Mouse (Mus musculus): ENCODE measurements around the gene Galp. TPM values are rescaled to one million over a fixed set of nuclear protein-coding genes. Genes with fewer than 3 reads are reported as not detected.
A peak's percentile ranks its signal among the peaks of the same experiment; 100 is the strongest.
"Not testable (repeated sequence)": the region's sequence is repeated elsewhere in the genome, so short reads cannot be mapped to it uniquely, and the experiment has no call there.

Gene Galp
- polyA plus RNA-seq, 1 experiment from 2014 or later, result not detected

GRCm38 (mm10) chr7:6162172-6162571 lies 34.7 kb upstream of the Galp start:
- no peak overlapping the region for H3K4me2 ChIP-seq
- H3K36me3 ChIP-seq, result no peaks in the 10 kb centered on the region
- no peaks in the 10 kb centered on the region for H3K9me3 ChIP-seq (replicated peaks)
- no peaks in the 10 kb centered on the region for H3K27me3 ChIP-seq
- H3K9ac ChIP-seq, result no peak overlapping the region
- H3K4me3 ChIP-seq (replicated peaks), result no peak overlapping the region
- ATAC-seq (replicated peaks; ENCODE audit: low FRiP score), result no peak
- no peak overlapping the region for H3K27ac ChIP-seq
- H3K4me1 ChIP-seq, result peaks cover 9% of the 10 kb centered on the region
- 77% methylated on average over 4 of the region's 4 CpGs for WGBS

DNA sequence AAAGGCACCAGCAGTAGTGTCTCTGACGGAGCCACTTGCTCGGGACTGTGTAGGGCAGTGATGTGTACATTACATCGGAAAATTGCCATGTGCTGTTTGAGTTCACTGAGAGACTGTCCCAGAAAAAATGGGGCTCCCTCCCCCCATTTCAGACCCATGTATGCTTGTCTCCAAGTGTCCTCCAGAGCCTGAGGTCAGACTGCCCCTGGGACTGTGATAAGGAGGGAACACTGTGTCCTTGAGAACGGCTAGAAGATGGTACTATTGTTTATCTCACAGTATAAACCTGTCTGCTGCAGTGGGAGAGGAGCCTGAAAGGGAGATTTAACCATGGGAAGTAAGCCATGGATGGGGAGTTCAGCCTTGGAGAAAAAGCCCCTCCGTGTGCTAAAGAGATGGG lies 32.2 kb upstream of the Galp start:
- H3K4me2 ChIP-seq, result no peak overlapping the region
- no peaks in the 10 kb centered on the region for H3K9me3 ChIP-seq (replicated peaks)
- no peak overlapping the region for H3K27ac ChIP-seq
- H3K9ac ChIP-seq, result no peak overlapping the region
- no peaks in the 10 kb centered on the region for H3K36me3 ChIP-seq
- WGBS, result 69% methylated on average over 5 of the region's 5 CpGs
- H3K4me1 ChIP-seq, result no peaks in the 10 kb centered on the region
- no peak for ATAC-seq (replicated peaks; ENCODE audit: low FRiP score)
- no peak overlapping the region for H3K4me3 ChIP-seq (replicated peaks)
- no peaks in the 10 kb centered on the region for H3K27me3 ChIP-seq

GRCm38 (mm10) chr7:6169403-6169802 lies 27.5 kb upstream of the Galp start:
- Histone ChIP-seq H3K27me3 (no peaks in the 10 kb centered on the region), H3K4me2 (no peak overlapping the region), H3K4me1 (peaks cover 20% of the 10 kb centered on the region), H3K4me3 (replicated peaks) (no peak overlapping the region), H3K36me3 (no peaks in the 10 kb centered on the region), H3K9ac (no peak overlapping the region), H3K27ac (peak overlapping the region; percentile 45; the same call in 1 of the 2 replicates), H3K9me3 (replicated peaks) (no peaks in the 10 kb centered on the region)
- no peak for ATAC-seq (replicated peaks; ENCODE audit: low FRiP score)
- 70% methylated on average over 3 of the region's 3 CpGs for WGBS

DNA sequence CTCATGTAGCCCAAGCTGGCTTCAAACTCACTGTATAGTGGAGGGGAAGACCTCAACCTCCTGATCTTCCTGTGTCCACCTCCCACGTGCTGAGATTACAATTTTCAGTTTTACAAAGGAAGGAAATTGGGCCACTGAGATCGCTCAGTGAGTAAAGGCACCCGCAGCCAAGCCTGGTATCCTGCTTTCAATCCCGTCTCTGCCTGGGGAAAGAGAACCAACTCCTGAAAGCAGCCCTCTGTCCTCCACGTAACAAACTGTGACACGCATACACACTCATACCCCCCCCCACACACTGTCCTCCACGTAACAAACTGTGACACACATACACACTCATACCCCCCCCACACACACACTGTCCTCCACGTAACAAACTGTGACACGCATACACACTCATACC lies 26.5 kb upstream of the Galp start:
- 0 out of 2 replicates have a peak overlapping the region, but pooled peaks have one; percentile 45 for H3K27ac ChIP-seq
- H3K9me3 ChIP-seq (replicated peaks), result no peaks in the 10 kb centered on the region
- H3K4me3 ChIP-seq (replicated peaks), result no peak overlapping the region
- no peak overlapping the region for H3K4me2 ChIP-seq
- no peaks in the 10 kb centered on the region for H3K27me3 ChIP-seq
- peaks cover 4% of the 10 kb centered on the region; the same call in 1 of the 2 replicates for H3K36me3 ChIP-seq
- no peak for ATAC-seq (replicated peaks; ENCODE audit: low FRiP score)
- peaks cover 27% of the 10 kb centered on the region for H3K4me1 ChIP-seq
- WGBS, result 83% methylated on average over 9 of the region's 9 CpGs
- no peak overlapping the region for H3K9ac ChIP-seq

DNA sequence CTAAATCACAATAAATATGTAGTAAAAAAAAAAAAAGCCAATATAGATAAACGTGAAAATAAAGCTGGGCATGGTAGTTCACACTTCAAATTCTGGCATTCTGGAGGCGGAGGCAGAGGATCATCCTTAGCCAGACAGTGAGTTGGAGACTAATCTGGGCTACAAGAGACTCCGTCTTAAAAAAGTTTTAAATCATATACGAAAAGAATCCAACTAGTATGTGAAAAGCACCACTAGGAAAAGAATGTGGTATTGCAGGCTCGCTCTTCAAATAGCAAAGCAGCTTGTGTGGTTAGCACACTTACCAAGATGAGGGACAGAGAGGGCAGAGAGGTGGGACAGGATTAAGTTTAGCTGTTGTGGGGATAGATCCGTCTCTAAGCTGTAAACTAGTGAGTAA lies 26.0 kb upstream of the Galp start:
- Histone ChIP-seq H3K9ac (peak overlapping the region; percentile 42; the same call in 1 of the 2 replicates), H3K27me3 (no peaks in the 10 kb centered on the region), H3K36me3 (peaks cover 9% of the 10 kb centered on the region; the same call in 1 of the 2 replicates), H3K4me1 (peaks cover 27% of the 10 kb centered on the region), H3K9me3 (replicated peaks) (no peaks in the 10 kb centered on the region), H3K4me3 (replicated peaks) (peak overlapping the region; percentile 75), H3K27ac (peak overlapping the region; percentile 82), H3K4me2 (peak overlapping the region; percentile 89)
- 47% methylated on average over 6 of the region's 6 CpGs for WGBS
- ATAC-seq (replicated peaks; ENCODE audit: low FRiP score), result no peak

GRCm38 (mm10) chr7:6171444-6172005 lies 25.4 kb upstream of the Galp start:
- H3K9ac ChIP-seq, result peak overlapping the region; percentile 42
- WGBS, result under 1% methylated on average over 24 of the region's 24 CpGs
- H3K27ac ChIP-seq, result peak overlapping the region; percentile 82

GRCm38 (mm10) chr7:6172006-6172649 lies 24.8 kb upstream of the Galp start, which contains the start of gene Zfp444:
Gene Zfp444 (plus strand): TSS chr7:6172226.
- H3K27ac ChIP-seq, result peak within 1 kb of the TSS; percentile 82
- H3K4me1 ChIP-seq, result peaks cover 27% of the 10 kb centered on the region
- H3K4me2 ChIP-seq, result peak within 1 kb of the TSS; percentile 89
- H3K4me3 ChIP-seq (replicated peaks), result peak within 1 kb of the TSS; percentile 75
- peaks cover 14% of the 10 kb centered on the region for H3K36me3 ChIP-seq
- under 1% methylated on average over 37 of the region's 37 CpGs for WGBS
- H3K27me3 ChIP-seq, result no peaks in the 10 kb centered on the region
- H3K9ac ChIP-seq, result peak within 1 kb of the TSS; percentile 78
- no peaks in the 10 kb centered on the region for H3K9me3 ChIP-seq (replicated peaks)
- peak; percentile 98 for ATAC-seq (replicated peaks; ENCODE audit: low FRiP score)

More at GRCm38 (mm10) chr7:6171444-6172005, 25.4 kb upstream of the Galp start:
- H3K4me3 ChIP-seq (replicated peaks), result peak overlapping the region; percentile 75
- H3K27me3 ChIP-seq, result no peaks in the 10 kb centered on the region
- peaks cover 9% of the 10 kb centered on the region; the same call in 1 of the 2 replicates for H3K36me3 ChIP-seq
- H3K4me2 ChIP-seq, result peak overlapping the region; percentile 89
- no peaks in the 10 kb centered on the region for H3K9me3 ChIP-seq (replicated peaks)
- peaks cover 27% of the 10 kb centered on the region for H3K4me1 ChIP-seq
- peak; percentile 49 for ATAC-seq (replicated peaks; ENCODE audit: low FRiP score)

DNA sequence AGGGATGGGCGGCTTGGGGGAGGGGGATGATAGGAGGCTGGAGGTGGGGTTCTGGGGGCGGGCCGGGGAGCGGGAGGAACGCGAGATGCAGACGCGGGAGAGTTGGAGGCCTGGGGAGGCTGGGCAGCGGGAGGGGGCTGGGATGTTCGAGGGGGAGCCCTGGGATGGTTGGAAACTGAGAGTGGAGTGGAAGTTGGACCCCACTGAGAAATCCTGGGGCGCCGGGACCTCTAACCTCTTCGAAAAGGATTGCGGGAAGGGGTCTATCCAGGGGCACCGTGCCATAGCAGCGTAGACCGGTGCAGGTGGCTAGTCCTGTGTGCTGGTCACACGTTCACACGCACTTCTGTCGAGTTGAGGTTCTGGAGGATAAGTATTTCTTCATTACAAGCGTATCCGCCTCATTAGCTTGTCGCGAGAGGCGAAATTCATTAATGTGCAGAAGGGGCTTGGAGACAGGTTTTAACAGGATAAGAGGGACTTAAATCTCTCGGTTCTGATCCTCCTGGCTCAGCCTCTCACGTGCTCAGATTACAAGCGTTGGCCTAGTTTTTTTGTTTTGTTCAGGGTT lies 24.1 kb upstream of the Galp start:
- peaks cover 27% of the 10 kb centered on the region for H3K4me1 ChIP-seq
- peak overlapping the region; percentile 82 for H3K27ac ChIP-seq
- ATAC-seq (replicated peaks; ENCODE audit: low FRiP score), result peak; percentile 34

DNA sequence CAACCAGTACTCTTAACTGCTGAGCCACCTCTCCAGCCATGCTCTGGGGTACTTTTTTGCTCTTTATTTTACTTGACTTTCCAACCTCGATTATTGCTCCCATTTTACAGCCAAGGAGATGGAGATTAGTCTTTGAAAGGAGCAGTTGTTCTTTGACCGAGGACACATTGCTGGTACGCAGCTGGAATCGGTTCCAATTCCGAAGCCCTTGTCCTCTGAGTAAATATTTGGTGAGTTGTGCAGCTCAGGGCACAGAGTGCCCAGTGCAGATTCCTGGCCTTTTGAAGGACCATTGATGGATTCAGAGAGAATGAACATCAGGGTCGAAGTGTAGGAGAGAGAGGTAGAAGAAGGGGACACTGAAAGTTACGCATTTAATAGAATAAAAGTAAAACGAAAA lies 23.0 kb upstream of the Galp start:
- no peak overlapping the region for H3K4me3 ChIP-seq (replicated peaks)
- no peak overlapping the region for H3K9ac ChIP-seq
- H3K4me2 ChIP-seq, result no peak overlapping the region
- no peak for ATAC-seq (replicated peaks; ENCODE audit: low FRiP score)
- H3K4me1 ChIP-seq, result peaks cover 27% of the 10 kb centered on the region
- no peaks in the 10 kb centered on the region for H3K9me3 ChIP-seq (replicated peaks)
- peak overlapping the region; percentile 41; the same call in 1 of the 2 replicates for H3K27ac ChIP-seq
- H3K36me3 ChIP-seq, result peaks cover 20% of the 10 kb centered on the region
- 92% methylated on average over 8 of the region's 8 CpGs for WGBS
- H3K27me3 ChIP-seq, result no peaks in the 10 kb centered on the region

More for the DNA sequence above, 24.1 kb upstream of the Galp start:
- Histone ChIP-seq H3K9me3 (replicated peaks) (no peaks in the 10 kb centered on the region), H3K9ac (peak overlapping the region; percentile 78), H3K36me3 (peaks cover 17% of the 10 kb centered on the region), H3K27me3 (no peaks in the 10 kb centered on the region), H3K4me2 (peak overlapping the region; percentile 89), H3K4me3 (replicated peaks) (peak overlapping the region; percentile 75)
- under 1% methylated on average over 28 of the region's 28 CpGs for WGBS

DNA sequence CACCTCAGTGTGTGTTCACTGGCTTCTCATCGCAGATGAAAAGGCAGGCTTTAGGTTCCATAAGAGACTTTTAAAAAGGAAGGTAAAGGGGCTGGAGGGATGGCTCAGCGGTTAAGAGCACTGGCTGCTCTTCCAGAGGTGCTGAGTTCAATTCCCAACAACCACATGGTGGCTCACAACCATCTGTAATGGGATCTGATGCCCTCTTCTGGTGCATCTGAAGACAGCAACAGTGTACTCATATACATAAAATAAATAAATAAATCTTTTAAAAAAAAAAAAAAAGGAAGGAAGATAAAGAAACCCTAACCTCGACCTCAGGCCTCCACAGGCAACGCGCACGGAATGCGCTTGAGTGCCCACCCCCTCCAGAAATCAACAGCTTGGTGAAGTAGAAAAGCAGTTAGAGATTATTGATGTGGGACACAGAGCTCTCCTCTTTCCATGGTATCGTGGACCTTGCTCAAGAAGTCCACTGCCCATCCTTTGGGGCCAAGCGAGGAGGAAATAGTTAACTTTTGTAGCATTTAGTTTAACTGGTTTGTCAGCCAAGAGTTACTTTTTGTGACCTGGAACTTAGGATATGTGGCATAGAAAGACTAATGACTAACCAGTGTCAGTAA lies 22.4 kb upstream of the Galp start:
- ATAC-seq (replicated peaks; ENCODE audit: low FRiP score); H3K27me3 ChIP-seq; H3K9ac ChIP-seq; H3K4me2 ChIP-seq; H3K4me3 ChIP-seq (replicated peaks); H3K9me3 ChIP-seq (replicated peaks): not testable (repeated sequence)
- Histone ChIP-seq H3K4me1 (peaks cover 27% of the 10 kb centered on the region), H3K36me3 (peaks cover 22% of the 10 kb centered on the region), H3K27ac (peak overlapping the region; percentile 45; the same call in 1 of the 2 replicates)
- 71% methylated on average over 9 of the region's 9 CpGs for WGBS

GRCm38 (mm10) chr7:6179013-6179412 lies 17.9 kb upstream of the Galp start:
- Histone ChIP-seq H3K4me1 (peaks cover 7% of the 10 kb centered on the region; the same call in 1 of the 2 replicates), H3K4me3 (replicated peaks) (no peak overlapping the region), H3K9ac (no peak overlapping the region), H3K36me3 (peaks cover 43% of the 10 kb centered on the region), H3K27ac (no peak overlapping the region), H3K27me3 (no peaks in the 10 kb centered on the region), H3K4me2 (no peak overlapping the region), H3K9me3 (replicated peaks) (no peaks in the 10 kb centered on the region)
- no peak for ATAC-seq (replicated peaks; ENCODE audit: low FRiP score)

DNA sequence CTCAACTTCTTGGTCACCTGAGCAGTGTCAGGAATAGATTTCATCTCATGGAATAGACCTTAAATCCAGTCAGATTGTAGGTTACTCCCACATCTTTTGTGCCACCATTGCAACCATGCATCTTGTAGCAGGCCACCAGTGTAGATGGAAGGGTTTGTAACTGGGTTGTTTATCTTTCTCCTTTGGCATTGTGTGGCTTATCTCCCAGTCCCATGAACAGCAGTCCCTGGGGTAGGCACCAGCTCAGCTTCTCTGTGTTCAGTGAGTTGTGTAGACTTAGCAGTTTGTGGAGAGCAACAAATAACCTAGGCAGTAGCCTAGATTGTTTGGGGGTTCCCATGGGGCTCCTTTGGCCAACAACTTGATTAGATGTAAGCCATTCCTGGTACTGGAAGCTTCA lies 14.0 kb upstream of the Galp start:
- H3K4me3 ChIP-seq (replicated peaks), result no peak overlapping the region
- H3K9me3 ChIP-seq (replicated peaks), result no peaks in the 10 kb centered on the region
- H3K27me3 ChIP-seq, result no peaks in the 10 kb centered on the region
- H3K36me3 ChIP-seq, result peaks cover 63% of the 10 kb centered on the region
- peaks cover 3% of the 10 kb centered on the region; the same call in 1 of the 2 replicates for H3K4me1 ChIP-seq
- no peak for ATAC-seq (replicated peaks; ENCODE audit: low FRiP score)
- H3K4me2 ChIP-seq, result no peak overlapping the region
- no peak overlapping the region for H3K27ac ChIP-seq
- H3K9ac ChIP-seq, result no peak overlapping the region
